Mouse (Mus musculus) intestine, embryonic 16.5 days (tissue): ENCODE results near the gene Azi2. TPM values are rescaled to one million over a fixed set of nuclear protein-coding genes. Genes with fewer than 3 reads are reported as not detected.

Source experiments
- ATAC-seq: fragments of 200-750 bp; cut with Nextera tagmentation; 2 replicates; pipeline ENCODE4 v1.8.0; 2017; ENCODE audit warnings: moderate TSS enrichment, moderate library complexity
- H3K27ac ChIP-seq: fragments of 300-500 bp; sonication (generic); 2 replicates; pipeline ENCODE4 v1.5.1; 2014; ENCODE audit warnings: mild to moderate bottlenecking, low read length
- H3K27me3 ChIP-seq: fragments of 300-500 bp; sonication (generic); replicated peaks from 2 replicates; pipeline ENCODE4 v1.6.1; 2014; ENCODE audit warnings: low read length, control low read depth, mixed read lengths; ENCODE audit not compliant: control insufficient read depth, insufficient read depth
- H3K36me3 ChIP-seq: fragments of 300-500 bp; sonication (generic); 2 replicates; pipeline ENCODE4 v1.6.1; 2014; ENCODE audit warnings: low read length, control low read depth; ENCODE audit not compliant: control insufficient read depth, insufficient read depth
- H3K4me1 ChIP-seq: fragments of 300-500 bp; sonication (generic); 2 replicates; pipeline ENCODE4 v1.6.1; 2014; ENCODE audit warnings: low read length, control low read depth, mixed read lengths; ENCODE audit not compliant: control insufficient read depth, insufficient read depth
- H3K4me2 ChIP-seq: fragments of 300-500 bp; sonication (generic); 2 replicates; pipeline ENCODE4 v1.6.1; 2014; ENCODE audit warnings: low read depth, low read length, control low read depth
- H3K4me3 ChIP-seq: fragments of 300-500 bp; sonication (generic); 2 replicates; pipeline ENCODE4 v1.5.1; 2014; ENCODE audit warnings: mild to moderate bottlenecking, low read length
- H3K9ac ChIP-seq: fragments of 300-500 bp; sonication (generic); 2 replicates; pipeline ENCODE4 v1.6.1; 2014; ENCODE audit warnings: low read depth, low read length
- H3K9me3 ChIP-seq: fragments of 300-500 bp; sonication (generic); 2 replicates; pipeline ENCODE4 v1.6.1; 2016; ENCODE audit warnings: low read length, control low read depth; ENCODE audit not compliant: control insufficient read depth
- WGBS: fragments of 180-500 bp; shearing (Covaris S2); extraction: QIAGEN DNeasy Blood & Tissue Kit; methylation state at CpG from one replicate; pipeline ENCODE4 v1.1.7; 2014; 5-methylcytosine and 5-hydroxymethylcytosine counted together
- polyA plus RNA-seq: library from polyadenylated mRNA; unstranded; fragments of >200 nt; fragmentation: Nextera tagmentation; extraction: Ambion mirVana; gene quantifications from 2 replicates; pipeline ENCODE4 v1.2.1, GENCODE M21; 2015

Gene Azi2
- polyA plus RNA-seq, 1 experiment from 2014 or later, result 68.3 TPM

DNA sequence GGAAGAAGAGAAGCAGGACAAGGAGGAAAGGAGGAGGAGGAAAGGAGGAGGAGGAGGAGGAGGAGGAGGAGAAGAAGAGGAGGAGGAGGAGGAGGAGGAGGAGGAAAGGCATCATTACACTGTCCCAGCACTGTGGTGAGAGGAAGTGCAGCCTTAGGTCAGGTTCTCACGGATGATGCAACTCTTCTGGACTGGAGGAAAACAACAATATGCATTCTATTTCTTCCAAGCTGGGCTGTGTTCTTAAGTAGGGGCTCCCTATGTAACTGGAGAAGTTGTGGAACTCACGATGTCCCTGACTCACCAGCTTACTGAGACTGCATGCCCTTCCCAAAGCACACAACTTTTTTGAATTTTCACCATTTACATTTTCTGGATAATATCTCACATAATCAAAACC lies 8.6 kb upstream of the Azi2 start:
- H3K4me1 ChIP-seq, result no peaks in the 10 kb centered on the region
- WGBS, result 42% methylated on average over 2 of the region's 2 CpGs
- H3K4me3 ChIP-seq, result no peak overlapping the region
- no peaks in the 10 kb centered on the region for H3K9me3 ChIP-seq
- no peak overlapping the region for H3K4me2 ChIP-seq
- no peaks in the 10 kb centered on the region for H3K36me3 ChIP-seq
- no peak overlapping the region for H3K9ac ChIP-seq
- no peak for ATAC-seq
- no peak overlapping the region for H3K27ac ChIP-seq
- H3K27me3 ChIP-seq, result no peaks in the 10 kb centered on the region

DNA sequence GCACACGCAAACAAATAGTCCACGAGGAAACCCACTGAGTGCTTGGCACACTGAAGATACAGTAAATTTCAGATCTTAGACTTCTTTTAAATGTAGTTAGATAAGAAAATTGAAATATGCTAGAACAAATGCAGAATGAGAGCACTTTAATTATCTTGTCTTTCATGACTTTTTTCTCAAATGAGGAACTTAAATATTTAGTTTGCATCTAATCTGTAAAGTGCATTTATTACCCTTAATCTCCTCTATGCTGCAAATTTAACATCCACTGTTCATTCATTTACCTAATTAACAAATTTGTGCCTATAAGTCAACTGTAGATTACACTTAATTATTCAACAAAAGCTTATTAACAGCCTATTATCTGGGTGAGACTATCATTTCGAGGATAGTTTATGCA lies 5.3 kb upstream of the Azi2 start:
- ATAC-seq, result no peak
- no peak overlapping the region for H3K27ac ChIP-seq
- no peaks in the 10 kb centered on the region for H3K27me3 ChIP-seq
- WGBS, result 82% methylated on average over 3 of the region's 3 CpGs
- H3K4me2 ChIP-seq, result no peak overlapping the region
- H3K4me1 ChIP-seq, result no peaks in the 10 kb centered on the region
- no peak overlapping the region for H3K9ac ChIP-seq
- no peaks in the 10 kb centered on the region for H3K9me3 ChIP-seq
- no peak overlapping the region for H3K4me3 ChIP-seq
- H3K36me3 ChIP-seq, result no peaks in the 10 kb centered on the region

DNA sequence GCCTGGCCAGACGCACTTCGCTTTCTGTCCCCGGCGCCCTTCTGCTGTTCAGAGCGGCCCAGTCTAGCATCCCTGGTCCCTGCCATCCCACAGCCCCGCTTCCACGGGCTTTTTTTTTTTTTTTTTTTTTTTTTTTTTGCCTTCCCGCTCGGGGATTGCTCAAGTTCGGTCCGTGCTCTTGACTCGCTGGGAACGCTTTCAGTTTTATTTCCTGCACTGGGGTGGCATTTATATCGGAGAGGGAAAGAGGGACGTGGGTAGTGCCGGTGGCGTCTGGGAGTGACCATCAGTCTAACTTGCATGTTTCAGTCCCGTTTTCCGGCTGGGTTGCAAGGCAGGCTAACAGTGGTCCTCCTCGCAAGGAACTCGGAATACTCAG lies 712 bp downstream of the Azi2 start:
- Histone ChIP-seq H3K9me3 (no peaks in the 10 kb centered on the region), H3K27me3 (no peaks in the 10 kb centered on the region), H3K27ac (peak overlapping the region; percentile 98), H3K36me3 (no peaks in the 10 kb centered on the region), H3K4me3 (peak overlapping the region; percentile 89), H3K9ac (peak overlapping the region; percentile 95), H3K4me2 (peak overlapping the region; percentile 60), H3K4me1 (peaks cover 17% of the 10 kb centered on the region)
- no peak for ATAC-seq
- WGBS, result under 1% methylated on average over 21 of the region's 21 CpGs

DNA sequence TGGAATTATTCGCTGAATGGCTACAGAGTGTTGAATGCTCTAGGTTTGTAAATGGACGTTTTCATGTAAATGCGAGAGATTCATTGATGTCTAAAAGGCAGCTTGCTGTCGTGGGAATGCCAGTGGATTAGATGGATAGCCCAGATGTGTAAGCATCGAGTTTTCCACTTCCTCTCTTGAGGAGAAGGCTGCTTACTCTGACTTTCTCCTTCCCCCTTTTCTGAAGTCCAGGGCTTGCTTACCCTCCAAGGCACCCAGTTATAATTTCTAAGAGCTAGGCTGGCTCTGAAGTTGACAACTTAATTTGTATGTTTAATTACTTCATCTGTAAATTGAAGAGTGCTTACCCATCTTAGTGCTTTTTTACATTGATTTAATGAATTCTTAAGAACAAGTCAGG lies 1.3 kb downstream of the Azi2 start:
- peak overlapping the region; percentile 89 for H3K4me3 ChIP-seq
- H3K9me3 ChIP-seq, result no peaks in the 10 kb centered on the region
- no peaks in the 10 kb centered on the region for H3K27me3 ChIP-seq
- peaks cover 17% of the 10 kb centered on the region for H3K4me1 ChIP-seq
- H3K9ac ChIP-seq, result peak overlapping the region; percentile 31; the same call in 1 of the 2 replicates
- 17% methylated on average over 5 of the region's 5 CpGs for WGBS
- peak overlapping the region; percentile 60 for H3K4me2 ChIP-seq
- ATAC-seq, result no peak
- H3K36me3 ChIP-seq, result no peaks in the 10 kb centered on the region
- H3K27ac ChIP-seq, result no peak overlapping the region

DNA sequence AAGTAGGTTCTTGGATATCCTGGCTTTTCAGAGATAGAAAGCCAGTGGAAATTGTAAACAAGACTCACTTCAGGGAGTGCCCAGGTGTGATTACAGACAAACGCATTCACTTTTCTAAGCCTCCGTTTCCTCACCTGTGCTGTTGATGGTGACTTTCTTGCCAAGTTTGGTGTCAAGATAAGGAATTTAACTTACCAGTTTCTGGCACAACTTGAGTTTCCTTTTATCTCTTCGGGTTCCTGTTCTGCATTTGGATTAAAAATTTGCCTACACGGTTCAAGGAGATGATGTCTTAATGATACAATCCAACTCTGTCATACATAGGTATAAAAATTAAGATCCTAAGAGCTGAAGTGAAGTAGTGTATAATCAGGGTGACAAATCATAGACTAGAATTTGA lies 2.4 kb downstream of the Azi2 start:
- no peaks in the 10 kb centered on the region for H3K9me3 ChIP-seq
- H3K27me3 ChIP-seq, result no peaks in the 10 kb centered on the region
- H3K4me1 ChIP-seq, result peaks cover 17% of the 10 kb centered on the region
- no peak for ATAC-seq
- 82% methylated on average over 4 of the region's 4 CpGs for WGBS
- no peak overlapping the region for H3K4me3 ChIP-seq
- no peaks in the 10 kb centered on the region for H3K36me3 ChIP-seq
- no peak overlapping the region for H3K9ac ChIP-seq
- H3K27ac ChIP-seq, result no peak overlapping the region
- H3K4me2 ChIP-seq, result no peak overlapping the region

DNA sequence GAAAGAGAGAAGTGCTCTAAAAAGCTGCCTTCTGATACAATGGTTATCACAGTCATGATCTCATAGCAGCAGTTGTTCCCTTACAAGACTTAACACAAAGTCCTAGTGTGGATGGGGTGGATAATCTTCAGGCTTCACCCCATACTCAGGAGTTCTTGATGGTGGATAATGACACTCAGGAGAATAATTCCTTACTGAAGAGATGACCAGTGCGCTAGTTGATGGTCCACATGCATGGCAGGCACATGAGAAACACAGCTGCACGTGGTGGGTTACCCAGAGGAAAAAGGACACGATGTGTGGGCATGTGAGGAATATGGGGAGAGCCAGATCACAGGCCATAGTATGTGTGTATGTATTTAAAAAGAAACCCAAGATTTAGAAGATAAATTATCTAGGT lies 3.3 kb downstream of the Azi2 start:
- no peak overlapping the region for H3K4me3 ChIP-seq
- WGBS, result 91% methylated on average over 3 of the region's 3 CpGs
- no peak overlapping the region for H3K9ac ChIP-seq
- H3K36me3 ChIP-seq, result peaks cover 4% of the 10 kb centered on the region; the same call in 1 of the 2 replicates
- H3K27ac ChIP-seq, result no peak overlapping the region
- peaks cover 17% of the 10 kb centered on the region for H3K4me1 ChIP-seq
- H3K4me2 ChIP-seq, result no peak overlapping the region
- H3K9me3 ChIP-seq, result no peaks in the 10 kb centered on the region
- no peaks in the 10 kb centered on the region for H3K27me3 ChIP-seq
- ATAC-seq, result no peak

DNA sequence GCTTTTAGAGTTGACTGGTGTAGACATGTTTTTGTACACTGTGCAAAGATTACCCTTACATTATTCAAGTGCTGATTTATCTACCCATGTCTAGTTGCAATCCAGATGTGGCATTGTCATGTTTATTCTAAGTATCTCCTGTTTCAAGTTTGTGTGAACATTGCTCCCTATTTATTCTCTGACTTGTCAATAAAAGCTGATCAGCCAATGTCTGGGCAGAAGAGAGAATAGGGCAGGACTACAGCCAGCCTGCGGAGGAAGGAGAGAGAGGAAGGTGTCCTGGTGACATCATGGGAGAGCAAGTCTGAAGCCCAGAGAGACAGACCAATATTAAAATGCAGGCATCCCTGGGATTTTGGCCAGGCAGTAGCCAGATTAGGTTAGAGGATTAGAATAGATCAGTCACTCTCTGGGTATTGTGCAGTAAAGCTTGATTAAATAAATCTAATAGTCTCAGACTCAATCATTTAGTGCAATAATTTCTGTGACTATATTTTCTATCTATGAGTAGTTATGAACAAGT lies 4.8 kb downstream of the Azi2 start:
- Histone ChIP-seq H3K36me3 (peaks cover 4% of the 10 kb centered on the region; the same call in 1 of the 2 replicates), H3K27me3 (no peaks in the 10 kb centered on the region), H3K27ac (no peak overlapping the region), H3K4me2 (no peak overlapping the region), H3K4me3 (no peak overlapping the region), H3K9me3 (no peaks in the 10 kb centered on the region), H3K4me1 (peaks cover 17% of the 10 kb centered on the region), H3K9ac (no peak overlapping the region)
- WGBS, result 71% methylated on average over 1 of the region's 1 CpGs
- no peak for ATAC-seq

DNA sequence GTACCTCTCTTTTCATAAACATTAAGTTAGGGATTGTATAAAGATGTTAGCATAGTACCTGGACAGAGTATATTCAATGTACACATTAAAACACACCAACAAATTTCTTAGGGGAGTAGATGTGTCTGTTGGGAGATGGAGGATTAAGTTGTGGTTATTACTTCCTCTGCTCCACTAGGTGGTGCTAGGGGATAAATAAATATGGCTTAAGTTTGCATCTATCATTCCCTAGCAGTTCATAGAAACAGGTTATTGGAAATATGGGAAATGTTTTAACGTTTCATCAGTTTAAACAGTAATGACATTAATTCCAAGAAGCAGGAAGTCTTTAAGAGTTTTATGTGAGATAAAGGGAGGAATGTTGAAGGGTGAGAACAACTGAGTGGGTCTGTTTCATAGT lies 13.0 kb downstream of the Azi2 start:
- H3K36me3 ChIP-seq, result peaks cover 11% of the 10 kb centered on the region
- no peak overlapping the region for H3K9ac ChIP-seq
- WGBS, result 43% methylated on average over 1 of the region's 1 CpGs

DNA sequence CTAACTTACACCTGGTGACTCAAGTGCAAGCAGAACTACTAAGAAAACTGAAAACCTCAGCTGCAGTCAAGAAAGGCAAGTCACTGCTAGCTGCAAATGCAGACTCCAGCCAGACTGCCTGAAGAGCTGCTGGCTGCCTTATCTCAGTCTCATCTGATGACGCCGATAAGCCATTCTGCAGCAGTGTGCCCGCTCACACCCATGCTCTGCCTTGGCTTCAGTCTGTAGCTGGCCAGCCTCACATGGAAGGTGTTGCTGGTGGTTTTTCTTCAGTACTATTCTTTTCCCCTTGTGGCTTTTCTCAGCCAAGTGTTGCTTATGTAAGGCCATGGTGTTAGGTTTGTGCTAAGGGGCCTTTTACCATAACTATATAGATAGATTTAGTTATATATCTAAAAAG lies 18.8 kb downstream of the Azi2 start:
- ATAC-seq, result no peak
- 86% methylated on average over 3 of the region's 3 CpGs for WGBS
- H3K27ac ChIP-seq, result no peak overlapping the region
- H3K4me2 ChIP-seq, result no peak overlapping the region
- H3K27me3 ChIP-seq, result no peaks in the 10 kb centered on the region
- no peaks in the 10 kb centered on the region for H3K9me3 ChIP-seq
- H3K4me1 ChIP-seq, result no peaks in the 10 kb centered on the region
- peaks cover 4% of the 10 kb centered on the region for H3K36me3 ChIP-seq
- no peak overlapping the region for H3K4me3 ChIP-seq
- H3K9ac ChIP-seq, result no peak overlapping the region

More for the DNA sequence above, 13.0 kb downstream of the Azi2 start:
- H3K27ac ChIP-seq, result no peak overlapping the region
- no peak overlapping the region for H3K4me3 ChIP-seq
- H3K27me3 ChIP-seq, result no peaks in the 10 kb centered on the region
- ATAC-seq, result no peak
- no peaks in the 10 kb centered on the region for H3K9me3 ChIP-seq
- H3K4me1 ChIP-seq, result no peaks in the 10 kb centered on the region
- H3K4me2 ChIP-seq, result no peak overlapping the region

DNA sequence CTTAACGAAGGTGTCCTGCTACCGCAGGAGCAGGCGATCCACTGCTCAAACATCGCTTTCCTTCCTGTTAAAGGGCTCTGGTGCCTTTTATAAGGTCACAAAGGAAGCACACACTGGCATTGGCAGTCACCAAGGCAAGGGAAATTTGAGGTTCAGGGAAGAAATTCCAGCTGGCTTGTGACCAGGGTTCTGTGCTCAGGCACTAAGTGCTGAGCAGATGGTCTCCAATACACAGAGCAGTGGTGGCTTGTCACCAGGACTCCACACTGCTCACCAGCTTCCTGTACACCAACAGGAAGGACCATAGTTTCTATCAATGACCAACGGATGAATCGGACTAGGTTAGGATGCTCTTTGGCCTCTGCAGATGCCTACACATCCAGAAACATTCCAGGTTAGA lies 30.1 kb downstream of the Azi2 start:
- Histone ChIP-seq H3K9ac (no peak overlapping the region), H3K9me3 (no peaks in the 10 kb centered on the region), H3K4me1 (no peaks in the 10 kb centered on the region), H3K4me3 (no peak overlapping the region), H3K27ac (no peak overlapping the region), H3K4me2 (no peak overlapping the region), H3K36me3 (peaks cover 15% of the 10 kb centered on the region), H3K27me3 (no peaks in the 10 kb centered on the region)
- ATAC-seq, result no peak
- WGBS, result 92% methylated on average over 6 of the region's 6 CpGs
